Mouse (Mus musculus) bone marrow, adult 2 months (tissue): ENCODE results near the gene Prorsd1. TPM values are rescaled to one million over a fixed set of nuclear protein-coding genes. Genes with fewer than 3 reads are reported as not detected.

Experiments used
- H3K27ac ChIP-seq: fragments of 200-500 bp; 2 replicates; pipeline ENCODE4 v1.5.1; 2012; ENCODE audit warnings: low read depth, mild to moderate bottlenecking, control low read depth, inconsistent platforms, low read length; ENCODE audit not compliant: control insufficient read depth, poor library complexity, insufficient read depth
- H3K4me1 ChIP-seq: fragments of 200-500 bp; 2 replicates; pipeline ENCODE4 v1.6.1; 2011; ENCODE audit warnings: low read length; ENCODE audit not compliant: control insufficient read depth, insufficient read depth
- H3K4me3 ChIP-seq: fragments of 200-500 bp; replicated peaks from 2 replicates; pipeline ENCODE3; 2011; ENCODE audit warnings: mild to moderate bottlenecking, low read depth, low read length, control low read depth; ENCODE audit not compliant: control insufficient read depth
- CTCF ChIP-seq: fragments of 200-500 bp; IDR thresholded peaks from 2 replicates; pipeline ENCODE4 v1.5.1; 2011; ENCODE audit warnings: low read length, control low read depth; ENCODE audit not compliant: control insufficient read depth, insufficient read depth
- POLR2A ChIP-seq: fragments of 200-500 bp; IDR thresholded peaks from 2 replicates; pipeline ENCODE4 v1.6.1; 2011; ENCODE audit warnings: low read depth, mild to moderate bottlenecking, control low read depth, low read length, borderline replicate concordance; ENCODE audit not compliant: control insufficient read depth
- WGBS: fragments of 180-500 bp; shearing (Covaris S2); methylation state at CpG from one replicate; pipeline ENCODE4 v1.1.7; 2018; 5-methylcytosine and 5-hydroxymethylcytosine counted together
- polyA plus RNA-seq: library from polyadenylated mRNA; stranded (reverse); fragments of >200 nt; gene quantifications from 2 replicates; pipeline ENCODE4 v1.2.4, GENCODE M21; 2011; ENCODE audit warnings: low replicate concordance; ENCODE audit not compliant: missing spikeins, insufficient read depth, insufficient read length

Prorsd1 gene
- polyA plus RNA-seq, 1 experiment: 13.0 TPM

- 95% methylated on average over 1 of the region's 1 CpGs for WGBS
- TF ChIP-seq POLR2A: no peak
- no peak for TF ChIP-seq CTCF
- no peak overlapping the region for H3K27ac ChIP-seq
- H3K4me1 ChIP-seq: no peaks in the 10 kb centered on the region; the same call in 1 of the 2 replicates
- no peak overlapping the region for H3K4me3 ChIP-seq
Measured at GRCm38 (mm10) chr11:29509421-29509820, 5.4 kb downstream of the Prorsd1 start.

DNA sequence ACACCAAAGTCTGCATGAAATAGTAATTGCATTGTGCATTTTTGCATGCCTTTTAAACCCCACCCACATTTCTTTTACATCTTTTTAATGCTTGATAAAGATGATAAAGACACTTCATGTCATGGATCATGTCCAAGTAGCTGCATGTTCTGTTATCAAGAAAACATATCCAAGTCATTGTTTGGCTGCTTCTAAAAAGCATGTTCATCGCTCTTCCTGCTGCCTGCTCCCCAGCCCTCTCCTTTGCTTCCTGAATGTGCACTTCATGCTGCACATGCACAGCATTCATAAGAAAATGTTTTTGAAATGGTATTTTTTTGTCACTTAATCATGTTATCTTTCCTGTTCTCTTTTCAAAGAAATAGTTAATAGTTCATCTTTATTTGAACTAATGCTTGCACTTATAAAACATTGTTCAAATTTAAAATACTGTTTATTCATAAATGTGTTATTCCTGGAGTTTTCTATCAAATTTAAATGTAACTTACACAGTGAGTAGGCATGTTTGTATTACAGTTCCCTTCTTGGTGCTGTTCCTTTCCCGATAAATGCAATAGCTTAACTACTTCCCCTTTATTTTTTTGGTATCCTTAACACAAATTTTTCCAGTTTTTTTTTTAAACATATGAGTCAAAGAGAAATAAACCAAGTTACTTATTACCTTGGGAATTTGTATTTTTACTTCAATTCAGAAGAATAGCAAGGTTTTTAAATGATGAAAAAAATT lies 9.8 kb downstream of the Prorsd1 start:
- no peak overlapping the region for H3K27ac ChIP-seq
- H3K4me1 ChIP-seq: no peaks in the 10 kb centered on the region; the same call in 1 of the 2 replicates
- H3K4me3 ChIP-seq: no peak overlapping the region
- WGBS: 54% methylated on average over 2 of the region's 2 CpGs
- TF ChIP-seq POLR2A (no peak), CTCF (no peak)

DNA sequence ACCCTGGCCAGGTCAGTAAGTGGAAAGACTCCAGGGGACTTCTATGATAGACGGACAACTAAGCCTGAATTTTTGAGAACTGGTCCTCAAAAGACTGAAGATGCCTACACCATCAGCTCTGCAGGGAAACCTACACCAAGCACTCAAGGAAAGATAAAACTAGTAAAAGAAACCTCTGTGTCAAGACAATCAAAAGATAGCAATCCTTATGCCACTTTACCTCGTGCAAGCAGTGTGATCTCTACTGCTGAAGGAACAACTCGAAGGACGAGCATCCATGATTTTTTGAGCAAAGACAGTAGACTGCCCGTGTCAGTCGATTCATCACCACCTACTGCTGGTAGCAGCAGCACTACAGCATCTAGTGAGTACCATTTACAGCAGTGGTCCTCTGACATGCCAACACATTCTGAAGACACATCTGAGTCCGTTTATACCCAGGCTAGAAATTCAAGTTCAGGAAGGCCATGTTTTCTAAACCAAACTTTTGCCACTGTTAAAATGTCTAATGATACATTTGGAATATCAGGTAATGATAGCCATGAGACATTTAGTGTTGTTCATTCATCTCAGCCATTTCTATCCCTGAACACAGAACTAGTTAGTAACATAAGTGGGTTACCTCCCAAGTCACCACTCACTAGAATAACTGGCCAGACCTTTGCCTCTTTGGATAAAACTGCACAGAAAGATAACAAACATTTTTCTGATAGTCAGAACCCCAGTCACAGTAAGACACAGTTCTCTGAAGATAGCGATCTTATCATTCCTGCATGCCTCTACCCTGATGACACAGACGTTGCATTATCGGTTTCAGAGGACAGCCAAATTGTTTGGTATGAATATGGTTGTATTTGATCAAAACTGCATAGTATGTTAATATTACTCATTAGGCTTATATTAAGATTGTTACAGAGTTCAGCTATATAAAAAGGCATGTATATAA lies 10.6 kb downstream of the Prorsd1 start:
- WGBS: 70% methylated on average over 10 of the region's 10 CpGs
- no peak overlapping the region for H3K27ac ChIP-seq

GRCm38 (mm10) chr11:29496962-29497361 lies 17.9 kb downstream of the Prorsd1 start:
- TF ChIP-seq CTCF (no peak), POLR2A (no peak)
- Histone ChIP-seq H3K4me3 (no peak overlapping the region), H3K27ac (no peak overlapping the region), H3K4me1 (no peaks in the 10 kb centered on the region)
- 61% methylated on average over 3 of the region's 3 CpGs for WGBS

More for the DNA sequence above, 10.6 kb downstream of the Prorsd1 start:
- TF ChIP-seq CTCF (no peak), POLR2A (no peak)
- Histone ChIP-seq H3K4me1 (no peaks in the 10 kb centered on the region; the same call in 1 of the 2 replicates), H3K4me3 (no peak overlapping the region)

GRCm38 (mm10) chr11:29493135-29493534 lies 21.7 kb downstream of the Prorsd1 start:
- 89% methylated on average over 1 of the region's 1 CpGs for WGBS
- no peak overlapping the region for H3K27ac ChIP-seq
- no peak overlapping the region for H3K4me3 ChIP-seq
- no peaks in the 10 kb centered on the region for H3K4me1 ChIP-seq
- TF ChIP-seq CTCF (no peak), POLR2A (no peak)

DNA sequence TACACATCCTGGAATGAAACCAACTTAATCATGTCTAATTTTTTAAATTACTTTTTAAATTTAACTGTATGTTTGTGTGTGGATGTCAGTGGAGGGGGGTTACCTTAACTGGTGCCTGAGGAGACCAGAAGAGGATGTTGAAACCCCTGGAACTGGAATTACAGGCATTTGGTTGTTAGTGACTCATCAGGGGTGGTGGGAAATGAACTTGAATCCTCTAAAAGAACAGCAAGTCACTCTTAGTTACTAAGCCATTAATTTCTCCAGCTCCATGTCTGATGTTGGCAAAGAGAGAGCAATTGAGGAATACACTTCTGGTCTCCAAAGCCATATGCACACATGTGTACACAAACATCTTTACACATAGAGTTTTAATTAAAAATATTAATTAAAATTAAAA lies 40.2 kb downstream of the Prorsd1 start:
- no peak overlapping the region for H3K27ac ChIP-seq
- TF ChIP-seq POLR2A (no peak), CTCF (no peak)
- no peak overlapping the region for H3K4me3 ChIP-seq
- no peaks in the 10 kb centered on the region for H3K4me1 ChIP-seq

Other genes starting within 250 kb of the Prorsd1 start
- gene Ccdc88a, start 141.4 kb downstream of the Prorsd1 start, polyA plus RNA-seq: 6.5 and 8.5 TPM in 2 replicates
- gene Mtif2, start 11.4 kb upstream of the Prorsd1 start, polyA plus RNA-seq: 14.8 and 17.8 TPM in 2 replicates
- not detected in 2 replicates for gene Clhc1, start 32.9 kb upstream of the Prorsd1 start, polyA plus RNA-seq
- 1,136 and 1,963 TPM in 2 replicates for gene Rps27a, start 33.1 kb upstream of the Prorsd1 start, polyA plus RNA-seq
- 45.8 and 128 TPM in 2 replicates for gene Rtn4, start 177.9 kb upstream of the Prorsd1 start, polyA plus RNA-seq